Mouse (Mus musculus): ENCODE data around the gene Rab3c. TPM values are rescaled to one million over a fixed set of nuclear protein-coding genes. Genes with fewer than 3 reads are reported as not detected.

The Rab3c gene
- polyA plus RNA-seq, 1 experiment, result 2.8 TPM

- no peak for TF ChIP-seq POLR2A (IDR thresholded peaks at IDR 0.05; ENCODE audit: low read depth, low read length)
- no peaks in the 10 kb centered on the region for H3K4me1 ChIP-seq (ENCODE audit: control insufficient read depth, insufficient read depth, low read length)
- no peak overlapping the region for H3K4me3 ChIP-seq (ENCODE audit: insufficient read depth, low read length)
- H3K27ac ChIP-seq (ENCODE audit: insufficient read depth, low read length), result no peak overlapping the region
Measured at GRCm38 (mm10) chr13:110158588-110159519, 121.9 kb downstream of the Rab3c start.

- no peak overlapping the region for H3K27ac ChIP-seq (ENCODE audit: insufficient read depth, low read length)
- TF ChIP-seq POLR2A (IDR thresholded peaks at IDR 0.05; ENCODE audit: low read depth, low read length) (no peak), CTCF (IDR thresholded peaks at IDR 0.05; ENCODE audit: borderline replicate concordance, insufficient read depth, low read length) (no peak)
- no peaks in the 10 kb centered on the region for H3K4me1 ChIP-seq (ENCODE audit: control insufficient read depth, insufficient read depth, low read length)
- no peak overlapping the region for H3K4me3 ChIP-seq (ENCODE audit: insufficient read depth, low read length)
Measured at GRCm38 (mm10) chr13:110145545-110145944, 135.3 kb downstream of the Rab3c start.

GRCm38 (mm10) chr13:110145019-110145418, 135.8 kb downstream of the Rab3c start:
- TF ChIP-seq POLR2A (IDR thresholded peaks at IDR 0.05; ENCODE audit: low read depth, low read length) (no peak), CTCF (IDR thresholded peaks at IDR 0.05; ENCODE audit: borderline replicate concordance, insufficient read depth, low read length) (no peak)

GRCm38 (mm10) chr13:110139339-110139738, 141.5 kb downstream of the Rab3c start:
- TF ChIP-seq POLR2A (IDR thresholded peaks at IDR 0.05; ENCODE audit: low read depth, low read length) (no peak), CTCF (IDR thresholded peaks at IDR 0.05; ENCODE audit: borderline replicate concordance, insufficient read depth, low read length) (no peak)
- H3K4me1 ChIP-seq (ENCODE audit: control insufficient read depth, insufficient read depth, low read length), result no peaks in the 10 kb centered on the region
- no peak overlapping the region for H3K27ac ChIP-seq (ENCODE audit: insufficient read depth, low read length)
- no peak overlapping the region for H3K4me3 ChIP-seq (ENCODE audit: insufficient read depth, low read length)

More at GRCm38 (mm10) chr13:110145019-110145418, 135.8 kb downstream of the Rab3c start:
- no peaks in the 10 kb centered on the region for H3K4me1 ChIP-seq (ENCODE audit: control insufficient read depth, insufficient read depth, low read length)
- no peak overlapping the region for H3K4me3 ChIP-seq (ENCODE audit: insufficient read depth, low read length)
- H3K27ac ChIP-seq (ENCODE audit: insufficient read depth, low read length), result no peak overlapping the region

- no peaks in the 10 kb centered on the region for H3K4me1 ChIP-seq (ENCODE audit: control insufficient read depth, insufficient read depth, low read length)
- TF ChIP-seq CTCF (IDR thresholded peaks at IDR 0.05; ENCODE audit: borderline replicate concordance, insufficient read depth, low read length), result no peak
- TF ChIP-seq POLR2A (IDR thresholded peaks at IDR 0.05; ENCODE audit: low read depth, low read length), result no peak
- no peak overlapping the region for H3K4me3 ChIP-seq (ENCODE audit: insufficient read depth, low read length)
- H3K27ac ChIP-seq (ENCODE audit: insufficient read depth, low read length), result no peak overlapping the region
Measured at GRCm38 (mm10) chr13:110138644-110139043, 142.2 kb downstream of the Rab3c start.

- H3K27ac ChIP-seq (ENCODE audit: insufficient read depth, low read length), result no peak overlapping the region
- no peaks in the 10 kb centered on the region for H3K4me1 ChIP-seq (ENCODE audit: control insufficient read depth, insufficient read depth, low read length)
- TF ChIP-seq POLR2A (IDR thresholded peaks at IDR 0.05; ENCODE audit: low read depth, low read length) (no peak), CTCF (IDR thresholded peaks at IDR 0.05; ENCODE audit: borderline replicate concordance, insufficient read depth, low read length) (no peak)
- H3K4me3 ChIP-seq (ENCODE audit: insufficient read depth, low read length), result no peak overlapping the region
Measured at GRCm38 (mm10) chr13:110127613-110128258, 153.1 kb downstream of the Rab3c start.

GRCm38 (mm10) chr13:110122825-110123224, 158.0 kb downstream of the Rab3c start:
- no peaks in the 10 kb centered on the region for H3K4me1 ChIP-seq (ENCODE audit: control insufficient read depth, insufficient read depth, low read length)
- no peak for TF ChIP-seq CTCF (IDR thresholded peaks at IDR 0.05; ENCODE audit: borderline replicate concordance, insufficient read depth, low read length)
- no peak for TF ChIP-seq POLR2A (IDR thresholded peaks at IDR 0.05; ENCODE audit: low read depth, low read length)
- H3K4me3 ChIP-seq (ENCODE audit: insufficient read depth, low read length), result no peak overlapping the region

GRCm38 (mm10) chr13:110116892-110117291, 163.9 kb downstream of the Rab3c start:
- Histone ChIP-seq H3K4me3 (ENCODE audit: insufficient read depth, low read length) (no peak overlapping the region), H3K4me1 (ENCODE audit: control insufficient read depth, insufficient read depth, low read length) (no peaks in the 10 kb centered on the region), H3K27ac (ENCODE audit: insufficient read depth, low read length) (no peak overlapping the region)
- no peak for TF ChIP-seq CTCF (IDR thresholded peaks at IDR 0.05; ENCODE audit: borderline replicate concordance, insufficient read depth, low read length)
- TF ChIP-seq POLR2A (IDR thresholded peaks at IDR 0.05; ENCODE audit: low read depth, low read length), result no peak

More at GRCm38 (mm10) chr13:110122825-110123224, 158.0 kb downstream of the Rab3c start:
- no peak overlapping the region for H3K27ac ChIP-seq (ENCODE audit: insufficient read depth, low read length)

- no peak overlapping the region for H3K27ac ChIP-seq (ENCODE audit: insufficient read depth, low read length)
- TF ChIP-seq CTCF (IDR thresholded peaks at IDR 0.05; ENCODE audit: borderline replicate concordance, insufficient read depth, low read length), result no peak
- no peak for TF ChIP-seq POLR2A (IDR thresholded peaks at IDR 0.05; ENCODE audit: low read depth, low read length)
- H3K4me3 ChIP-seq (ENCODE audit: insufficient read depth, low read length), result no peak overlapping the region
- H3K4me1 ChIP-seq (ENCODE audit: control insufficient read depth, insufficient read depth, low read length), result no peaks in the 10 kb centered on the region
Measured at GRCm38 (mm10) chr13:110116316-110116715, 164.5 kb downstream of the Rab3c start.
